Mouse (Mus musculus): Measurements from ENCODE around the gene Catsperg1.
"Not testable (repeated sequence)": the region's sequence is repeated elsewhere in the genome, so short reads cannot be mapped to it uniquely, and the experiment has no call there.

Catsperg1 gene

GRCm38 (mm10) chr7:29139237-29139636 lies 74.6 kb downstream of the Catsperg1 start:
- DNase-seq (ENCODE audit: inconsistent age in 2 of 2, low spot score in 1 of 2), result not testable (repeated sequence)

- peak in 1 of 2 experiments; percentile 55 for DNase-seq (ENCODE audit: inconsistent age in 2 of 2, low spot score in 1 of 2)
Measured at GRCm38 (mm10) chr7:29137429-29137828, 76.4 kb downstream of the Catsperg1 start.

GRCm38 (mm10) chr7:29134693-29135386 lies 79.0 kb downstream of the Catsperg1 start, which contains the start of gene Rasgrp4:
TSS of gene Rasgrp4 (plus strand) at chr7:29134851.
- DNase-seq (ENCODE audit: inconsistent age in 2 of 2, low spot score in 1 of 2), result peak in 1 of 2 experiments; percentile 30

DNA sequence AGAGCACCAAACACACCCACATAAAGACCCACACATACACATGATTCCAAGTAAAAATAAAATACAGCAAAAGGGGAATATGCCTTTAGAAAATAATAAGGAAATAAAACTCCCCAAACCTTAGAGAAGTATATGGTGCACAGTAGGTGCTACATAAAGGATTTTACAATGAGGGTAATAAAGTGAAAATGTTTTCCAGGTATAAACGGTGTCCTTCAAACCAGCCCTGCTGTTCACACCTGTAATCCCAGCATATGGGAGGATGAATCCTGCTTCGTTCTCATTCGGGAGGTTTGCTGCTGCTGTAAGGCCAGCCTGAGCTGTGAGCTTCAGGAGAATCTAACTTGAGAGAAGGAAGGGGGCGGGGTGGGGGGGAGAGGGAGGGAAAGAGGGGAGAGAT lies 79.6 kb downstream of the Catsperg1 start:
- DNase-seq (ENCODE audit: inconsistent age in 2 of 2, low spot score in 1 of 2), result no peak
